Mouse (Mus musculus) spleen, postnatal 36 days (tissue): ENCODE data around the gene Olfr543.
A peak's percentile ranks its signal among the peaks of the same experiment; 100 is the strongest.

Experiments used
- DNase-seq, 2 experiments: peaks; one replicate each; pipeline ENCODE4 v3.0.0; 2022; ENCODE audit warnings: low spot score in 2 of 2, mixed read lengths in 1 of 2

Olfr543 gene

DNA sequence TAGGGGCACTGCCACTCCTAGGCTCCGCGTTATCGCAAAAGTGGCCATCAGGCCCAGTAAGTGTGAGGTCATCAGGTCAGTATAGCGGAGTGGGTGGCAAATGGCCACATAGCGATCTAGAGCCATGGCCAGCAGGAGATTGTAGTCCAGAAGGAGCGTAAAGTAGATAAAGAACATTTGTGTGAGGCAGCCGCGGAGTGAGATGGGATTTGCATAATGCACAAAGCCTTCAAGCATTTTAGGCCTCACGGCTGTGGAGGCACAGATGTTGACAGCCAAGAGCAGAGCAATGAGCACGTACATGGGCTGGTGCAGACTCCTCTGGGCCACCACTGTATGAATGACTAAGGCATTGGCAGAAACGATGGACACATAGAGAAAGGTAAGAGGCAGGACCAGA lies 4.1 kb downstream of the Olfr543 start:
- no peak for DNase-seq

DNA sequence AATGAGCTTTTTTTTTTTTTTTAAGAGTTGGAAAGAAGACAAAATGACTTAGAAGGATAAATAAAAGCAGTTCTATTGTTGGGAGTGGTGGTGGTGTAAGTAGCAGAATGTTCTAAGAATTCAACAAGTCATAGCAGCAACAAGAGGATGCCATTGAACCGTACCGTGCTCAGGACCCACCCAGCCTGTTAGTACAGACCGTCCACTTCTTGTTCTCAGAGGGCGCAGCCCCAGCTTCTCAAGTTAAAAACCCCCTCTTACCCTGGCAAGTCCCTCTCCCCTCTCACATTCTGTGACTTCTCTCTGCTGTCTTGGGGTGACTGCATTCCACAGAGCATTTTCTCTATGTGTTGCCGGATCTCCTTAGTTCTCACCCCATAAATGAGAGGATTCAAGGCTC lies 4.9 kb downstream of the Olfr543 start:
- no peak for DNase-seq

DNA sequence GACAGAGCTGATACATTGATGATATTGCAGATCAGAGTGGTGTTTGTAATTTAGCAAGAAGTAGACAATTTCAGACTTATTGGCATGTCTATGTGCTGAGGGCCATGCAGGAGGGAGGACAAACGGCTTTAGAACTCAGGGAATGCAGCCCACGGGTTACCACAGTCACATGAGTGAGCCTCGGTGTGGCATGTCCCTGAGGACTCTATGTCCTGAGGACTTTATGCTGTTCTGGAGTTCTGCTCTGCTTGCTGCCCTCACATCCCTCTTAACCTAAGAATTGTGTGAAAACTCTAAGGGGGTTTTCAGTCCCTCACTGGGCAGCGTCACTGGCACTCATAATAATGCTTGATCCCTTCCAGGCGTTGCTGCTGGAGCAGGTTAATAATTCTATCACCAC lies 8.8 kb downstream of the Olfr543 start:
- DNase-seq: no peak

DNA sequence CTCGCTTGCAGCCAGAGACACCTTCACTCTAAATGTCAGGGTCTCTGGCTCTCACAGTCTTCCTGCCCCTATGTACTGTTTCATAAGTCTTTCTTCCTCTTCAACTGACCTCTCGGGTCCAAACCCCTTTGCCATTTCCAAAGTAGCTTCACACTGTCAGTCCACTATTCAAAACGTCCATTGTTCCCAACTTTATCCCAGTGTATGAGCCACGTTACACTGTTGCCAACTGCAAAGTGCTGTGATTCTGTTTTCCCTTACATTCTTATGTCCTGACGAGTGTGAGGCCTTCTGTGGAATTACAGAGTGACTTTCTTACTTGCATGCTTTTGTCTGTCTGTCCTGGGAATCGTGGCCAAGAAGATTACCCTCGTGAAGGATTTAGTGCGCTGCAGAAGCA lies 13.9 kb downstream of the Olfr543 start:
- no peak for DNase-seq

DNA sequence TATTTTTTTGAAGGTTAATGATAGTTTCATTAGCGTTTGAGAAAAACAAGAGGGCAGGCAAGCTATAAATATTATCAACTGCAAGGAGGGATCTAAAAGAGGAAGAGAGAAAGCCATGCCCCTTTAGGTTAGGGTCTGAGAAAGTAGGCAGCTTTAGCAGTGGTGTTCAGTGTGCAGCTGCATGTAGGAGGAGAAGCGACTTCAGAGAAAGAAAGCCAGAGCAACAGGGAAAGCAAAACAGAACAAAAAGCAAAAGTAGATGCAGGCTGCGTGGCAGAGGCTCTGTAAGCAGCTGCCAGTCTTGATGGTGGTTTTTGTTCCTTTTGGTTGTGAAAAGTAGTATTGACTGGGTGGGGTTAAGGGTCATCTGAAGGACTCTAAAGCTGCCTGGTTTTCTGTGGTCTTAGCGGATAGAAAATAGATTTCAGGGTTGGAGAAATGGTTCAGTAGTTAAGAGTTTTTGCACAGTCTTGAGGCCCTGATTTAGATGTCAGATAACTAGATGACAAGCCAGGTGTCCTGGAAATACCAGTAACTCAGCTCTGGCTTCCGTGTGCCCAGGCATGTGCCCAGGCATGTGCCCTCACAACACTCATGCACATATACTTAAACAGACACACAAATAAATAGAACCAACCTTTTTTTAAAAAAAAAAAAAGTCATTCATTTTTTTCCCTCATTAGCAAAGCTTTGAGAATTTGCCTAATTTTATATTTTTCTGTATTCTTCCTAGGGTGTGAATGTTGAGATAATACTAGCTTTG lies 22.7 kb downstream of the Olfr543 start:
- peak; percentile 46 to 47 for DNase-seq

DNA sequence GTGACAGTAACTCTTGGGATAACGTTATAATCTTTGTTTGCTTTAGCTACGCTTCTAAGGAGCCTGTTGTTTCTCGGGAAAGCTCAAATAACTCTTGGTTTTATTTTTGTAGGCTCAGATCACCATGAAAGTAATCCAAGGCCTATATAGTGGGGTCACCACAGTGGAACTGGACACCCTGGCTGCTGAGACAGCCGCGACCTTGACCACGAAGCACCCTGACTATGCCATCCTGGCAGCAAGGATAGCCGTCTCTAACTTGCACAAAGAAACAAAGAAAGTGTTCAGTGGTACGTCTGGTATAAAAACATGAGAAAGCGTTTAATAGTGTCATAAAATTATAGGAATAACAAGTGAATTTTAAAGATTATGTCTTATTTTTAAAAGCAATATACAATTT lies 35.0 kb downstream of the Olfr543 start:
- DNase-seq: no peak

DNA sequence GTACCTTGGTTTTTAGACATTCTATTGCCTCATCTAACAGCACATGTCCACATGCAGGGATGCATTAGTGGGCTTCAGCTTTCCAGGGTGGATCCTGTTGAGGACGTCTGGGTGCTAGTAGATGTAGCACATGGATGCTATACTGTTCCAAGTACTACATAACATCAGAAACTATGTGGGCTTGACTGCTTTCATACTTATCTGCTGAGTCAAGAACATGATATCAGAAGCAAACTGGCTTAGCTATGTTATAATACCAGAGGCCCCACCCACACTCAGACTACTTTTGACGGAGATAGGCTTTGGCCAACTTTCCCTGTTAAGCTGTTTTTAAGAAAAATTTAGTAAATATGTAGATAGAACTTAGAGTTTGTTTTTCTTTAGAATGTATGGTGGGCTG lies 37.2 kb downstream of the Olfr543 start:
- peak in 1 of 2 experiments; percentile 37 for DNase-seq

DNA sequence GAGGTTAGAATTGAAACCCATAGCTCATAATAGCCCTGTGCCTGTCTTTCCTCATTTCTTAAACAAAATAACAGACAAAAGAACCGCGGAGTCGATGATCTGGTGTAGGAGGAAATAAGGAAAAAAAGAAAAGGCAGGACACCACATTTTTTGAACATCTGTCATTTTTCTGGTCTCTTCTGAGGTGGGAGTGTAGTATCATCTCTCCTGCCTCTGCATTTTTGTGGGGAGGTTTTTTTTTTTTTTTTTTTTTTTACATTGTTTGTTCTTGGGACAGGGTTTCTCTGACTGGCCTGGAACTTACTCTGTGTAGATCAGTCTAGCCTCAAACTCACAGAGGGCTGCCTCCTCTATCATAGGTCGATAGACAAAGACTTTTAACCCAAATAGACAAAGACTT lies 39.0 kb downstream of the Olfr543 start:
- no peak for DNase-seq

DNA sequence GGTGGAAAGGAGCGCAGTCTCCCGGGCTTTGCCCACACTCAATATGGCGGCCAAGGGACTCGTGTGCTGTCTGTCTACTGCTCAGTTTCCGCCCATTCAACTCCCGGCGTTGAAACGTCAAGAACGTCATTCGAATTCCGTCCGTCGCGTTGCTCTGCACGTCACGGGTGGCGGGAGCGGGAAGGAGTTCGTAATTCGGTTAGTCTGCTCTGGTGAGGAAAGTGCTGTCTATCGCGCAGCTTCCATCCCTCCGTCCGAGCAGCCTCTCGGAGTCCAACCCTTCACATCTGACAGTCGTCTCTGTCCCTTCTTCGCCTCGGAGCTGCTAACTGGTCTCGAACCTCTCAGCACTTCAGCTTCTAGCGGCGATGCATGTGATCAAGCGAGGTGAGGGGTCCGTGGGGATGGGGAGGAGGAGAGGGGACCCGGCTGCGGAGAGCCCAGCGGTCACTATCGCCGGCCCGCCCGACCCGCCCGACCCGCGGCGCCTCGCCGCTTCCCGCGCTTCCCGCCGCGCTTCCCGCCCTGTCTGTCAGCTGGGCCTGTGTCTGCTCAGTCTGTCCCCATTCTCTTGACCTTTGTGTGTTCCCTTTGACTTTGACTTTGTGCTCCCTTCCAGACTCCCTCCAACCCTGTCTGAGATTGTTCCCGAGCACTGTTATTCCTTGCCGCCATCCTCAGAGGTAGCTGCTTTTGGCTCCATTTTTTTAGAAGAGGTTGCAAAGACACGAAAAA lies 39.7 kb downstream of the Olfr543 start, which contains the start of gene Rrm1:
TSS of gene Rrm1 (plus strand) at position 39 of the 735 bp plus-strand sequence.
- DNase-seq: peak; percentile 93 to 96

DNA sequence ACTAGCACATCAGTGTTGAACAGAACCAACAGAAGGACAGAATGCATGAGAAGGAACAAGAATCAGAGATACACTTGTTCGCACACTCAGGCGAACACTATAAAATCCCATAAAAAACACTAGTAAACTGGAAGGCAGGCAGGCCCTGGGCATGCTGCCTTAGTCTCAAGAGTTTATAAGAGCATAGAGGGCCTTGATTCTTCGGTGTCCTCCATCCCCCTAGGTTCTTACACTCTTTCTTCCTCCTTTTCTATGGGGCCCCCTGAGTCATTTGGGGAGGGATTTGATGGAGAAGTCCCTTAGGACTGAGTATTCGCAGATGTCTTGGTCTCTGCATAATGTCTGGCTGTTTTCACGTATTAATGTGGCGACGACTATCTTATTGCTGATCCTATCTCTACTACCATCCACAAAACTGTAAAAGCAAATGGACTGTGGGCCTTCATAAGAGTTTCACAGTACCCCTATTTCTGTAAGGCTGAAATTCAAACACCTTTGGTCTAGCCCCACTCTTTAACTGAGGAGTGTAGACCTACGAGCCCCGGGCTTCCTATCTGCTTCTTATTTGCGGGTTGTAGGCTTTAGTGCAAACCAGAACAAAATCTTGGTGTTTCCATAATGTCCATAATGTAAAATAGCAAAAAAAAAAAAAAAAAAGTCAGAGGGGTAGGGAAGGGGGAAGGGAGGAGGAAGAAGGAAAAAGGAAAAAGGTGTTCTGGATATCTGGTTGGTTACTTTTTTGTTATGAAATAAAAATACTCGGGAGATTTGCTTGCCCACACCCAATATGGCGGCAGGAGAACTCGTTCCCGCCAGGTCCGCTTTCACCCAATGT lies 40.4 kb downstream of the Olfr543 start:
- DNase-seq: no peak

DNA sequence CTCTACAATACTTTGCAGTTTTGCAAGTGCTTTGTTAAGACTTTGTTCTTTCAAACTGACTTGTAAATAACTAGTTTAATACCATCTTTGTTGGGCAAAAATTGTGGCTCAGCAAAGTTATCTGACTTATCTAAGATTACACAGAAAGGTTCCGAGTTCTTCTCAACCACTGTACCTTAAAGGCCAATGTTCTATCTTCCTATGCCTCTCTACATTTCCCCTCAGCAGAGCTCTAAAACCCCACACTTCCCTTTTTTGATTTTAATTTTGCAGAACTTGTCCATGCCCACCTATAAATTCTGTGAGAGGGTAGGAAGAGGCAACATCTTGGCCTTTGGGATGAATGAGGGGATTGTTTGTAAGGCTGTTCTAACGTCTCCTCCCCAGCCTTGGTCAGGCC lies 47.1 kb downstream of the Olfr543 start:
- DNase-seq: no peak
